Mouse (Mus musculus) thymus, adult 2 months (tissue): ENCODE data around the gene C2cd3.

Experiments
- CTCF ChIP-seq: fragments of 200-500 bp; IDR thresholded peaks from 2 replicates; pipeline ENCODE4 v1.5.1; 2012; ENCODE audit warnings: mild to moderate bottlenecking, control low read depth, low read length, moderate library complexity, borderline replicate concordance; ENCODE audit not compliant: control insufficient read depth, poor library complexity, insufficient read depth; ENCODE audit errors: extremely low read depth
- POLR2A ChIP-seq: fragments of 200-500 bp; IDR thresholded peaks from 2 replicates; pipeline ENCODE4 v1.6.1; 2012; ENCODE audit warnings: mild to moderate bottlenecking, low read length, control low read depth, moderate library complexity; ENCODE audit not compliant: control insufficient read depth, poor library complexity, insufficient read depth; ENCODE audit errors: extremely low read depth

GRCm38 (mm10) chr7:100495581-100496251 is 123.7 kb downstream of the C2cd3 start:
- TF ChIP-seq POLR2A (peak; percentile 64), CTCF (no peak)
